Mouse (Mus musculus): ENCODE results near the gene Atg9b. TPM values are rescaled to one million over a fixed set of nuclear protein-coding genes. Genes with fewer than 3 reads are reported as not detected.
A peak's percentile ranks its signal among the peaks of the same experiment; 100 is the strongest.

Atg9b gene
- total RNA-seq, 2 experiments from 2014 or later, result 2.8 to 3.4 TPM

- DNase-seq (ENCODE audit: low spot score in 2 of 2), result peak; percentile 91
Observed at GRCm38 (mm10) chr5:24383026-24383859, 8.7 kb downstream of the Atg9b start.

DNA sequence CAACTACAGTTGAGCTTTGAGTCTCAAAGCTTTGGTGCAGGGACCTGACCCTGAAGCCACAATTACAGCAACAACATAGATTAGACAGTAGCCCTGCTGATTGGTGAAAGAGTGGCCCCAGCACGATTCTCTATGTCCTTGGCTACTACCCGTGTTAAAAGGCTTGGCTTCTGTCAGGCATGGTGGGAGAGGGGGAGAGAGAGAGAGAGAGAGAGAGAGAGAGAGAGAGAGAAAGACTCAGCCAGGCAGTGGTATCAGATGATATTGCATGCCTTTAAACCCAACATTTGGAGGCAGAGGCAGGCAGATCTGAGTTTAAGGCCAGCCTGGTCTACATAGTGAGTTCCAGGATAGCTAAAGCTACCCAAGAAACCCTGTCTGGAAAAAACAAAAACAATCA is 10.0 kb downstream of the Atg9b start:
- DNase-seq (ENCODE audit: low spot score in 2 of 2), result no peak

DNA sequence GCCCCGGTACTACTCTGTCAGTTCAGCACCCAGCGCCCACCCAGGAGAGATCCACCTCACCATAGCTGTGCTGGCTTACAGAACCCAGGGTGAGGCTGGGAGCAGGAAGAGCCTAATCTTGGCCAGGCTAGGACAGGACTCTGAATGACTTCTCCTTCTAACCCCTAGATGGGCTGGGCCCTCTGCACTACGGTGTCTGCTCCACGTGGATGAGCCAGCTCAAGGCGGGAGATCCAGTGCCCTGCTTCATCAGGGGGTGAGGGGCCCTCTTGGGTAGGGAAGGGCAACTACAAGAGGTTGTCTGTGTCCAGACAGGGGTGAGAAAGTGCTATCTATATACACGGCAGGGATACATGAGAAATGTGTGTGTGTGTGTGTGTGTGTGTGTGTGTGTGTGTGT is 10.5 kb downstream of the Atg9b start:
- no peak for DNase-seq (ENCODE audit: low spot score in 2 of 2)

- DNase-seq (ENCODE audit: low spot score in 2 of 2), result no peak
Observed at GRCm38 (mm10) chr5:24380499-24380898, 11.4 kb downstream of the Atg9b start.

GRCm38 (mm10) chr5:24379501-24379900 is 12.4 kb downstream of the Atg9b start:
- no peak for DNase-seq (ENCODE audit: low spot score in 2 of 2)

GRCm38 (mm10) chr5:24378700-24379099 is 13.2 kb downstream of the Atg9b start:
- DNase-seq (ENCODE audit: low spot score in 2 of 2), result no peak

GRCm38 (mm10) chr5:24374666-24375328 is 17.1 kb downstream of the Atg9b start:
- DNase-seq (ENCODE audit: low spot score in 2 of 2), result no peak

GRCm38 (mm10) chr5:24374216-24374615 is 17.7 kb downstream of the Atg9b start:
- DNase-seq (ENCODE audit: low spot score in 2 of 2), result peak in 1 of 2 experiments; percentile 64

DNA sequence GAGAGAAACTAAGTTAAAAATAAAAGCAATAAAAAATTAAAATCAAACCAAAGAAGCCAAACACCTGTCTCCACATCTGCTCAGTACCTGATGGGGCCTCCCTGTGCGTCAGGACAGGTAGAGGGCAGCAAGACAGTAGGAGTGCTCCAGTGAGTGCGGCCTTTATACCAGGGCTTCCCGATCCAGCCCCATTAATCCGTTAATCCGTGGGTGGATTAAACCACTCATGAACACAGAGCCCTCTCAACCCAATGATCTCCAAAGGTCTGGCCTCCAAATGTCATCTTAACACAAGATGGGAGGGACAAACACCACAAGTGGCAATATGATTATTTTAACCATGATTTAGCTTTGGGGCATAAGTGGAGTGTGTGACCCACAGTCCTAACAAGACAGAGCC is 18.1 kb downstream of the Atg9b start:
- no peak for DNase-seq (ENCODE audit: low spot score in 2 of 2)

- no peak for DNase-seq (ENCODE audit: low spot score in 2 of 2)
Observed at GRCm38 (mm10) chr5:24369767-24370166, 22.2 kb downstream of the Atg9b start.

DNA sequence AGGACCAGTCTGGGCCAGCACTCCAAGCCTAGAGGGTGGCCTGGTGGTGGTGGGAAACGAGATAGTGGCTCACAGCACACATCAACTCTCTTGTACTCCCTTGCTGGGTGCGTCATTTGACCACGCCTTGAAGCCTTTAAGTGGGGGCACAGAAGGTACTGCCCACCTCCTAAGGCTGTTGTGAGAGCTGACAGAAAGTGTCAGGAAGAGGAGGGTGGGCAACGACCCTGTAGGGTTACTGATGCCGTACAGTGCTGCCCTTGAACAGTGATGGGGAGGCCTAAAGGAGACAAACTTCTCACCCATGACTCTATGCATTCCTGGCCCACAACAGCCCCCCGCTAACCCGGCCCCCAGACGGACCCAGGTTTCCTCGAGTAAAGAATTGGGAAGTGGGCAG is 25.5 kb downstream of the Atg9b start:
- DNase-seq (ENCODE audit: low spot score in 2 of 2), result no peak

- DNase-seq (ENCODE audit: low spot score in 2 of 2), result no peak
Observed at GRCm38 (mm10) chr5:24365528-24365927, 26.4 kb downstream of the Atg9b start.

DNA sequence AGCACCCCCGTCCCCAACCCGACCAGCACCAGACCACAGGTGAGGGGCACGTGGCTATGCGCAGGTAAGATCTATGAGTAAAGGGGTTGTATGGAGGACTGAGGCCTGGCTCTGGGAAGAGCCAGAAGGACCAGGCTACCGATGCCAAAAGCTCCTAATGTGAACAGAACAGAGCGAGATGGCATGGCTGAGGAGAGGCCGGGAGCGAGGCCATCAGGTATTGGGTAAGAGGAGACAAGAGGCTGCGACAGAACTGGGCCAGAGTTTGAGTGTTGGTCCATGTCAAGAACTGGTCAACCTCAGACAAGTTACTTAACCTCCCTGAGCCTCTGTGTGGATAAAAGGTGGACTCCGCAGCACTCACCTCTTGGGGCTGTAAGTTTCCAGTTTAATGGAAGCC is 27.0 kb downstream of the Atg9b start:
- no peak for DNase-seq (ENCODE audit: low spot score in 2 of 2)

DNA sequence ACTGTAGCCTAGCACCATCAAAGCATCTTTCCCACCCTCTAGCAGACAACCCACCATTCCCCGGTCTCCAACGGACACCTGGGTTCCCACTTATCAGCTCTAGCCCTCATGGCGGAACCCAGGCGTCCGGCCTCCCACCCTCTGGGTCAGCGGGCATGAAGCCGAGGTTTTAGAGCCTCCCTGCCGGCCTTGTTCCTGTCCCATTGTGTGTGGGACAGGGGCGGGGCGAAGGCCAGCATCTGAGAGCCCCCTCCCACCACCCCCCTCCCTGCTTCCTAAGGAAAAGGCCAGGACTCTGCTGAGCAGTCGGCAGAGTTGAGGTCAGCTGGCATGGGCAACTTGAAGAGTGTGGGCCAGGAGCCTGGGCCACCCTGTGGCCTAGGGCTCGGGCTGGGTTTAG is 27.4 kb downstream of the Atg9b start, which contains the start of gene Nos3:
Nos3 (plus strand) TSS at position 303 of the 400 bp plus-strand sequence.
- DNase-seq (ENCODE audit: low spot score in 2 of 2), result no peak

- no peak for DNase-seq (ENCODE audit: low spot score in 2 of 2)
Observed at GRCm38 (mm10) chr5:24364061-24364460, 27.9 kb downstream of the Atg9b start.

GRCm38 (mm10) chr5:24363467-24363866 is 28.5 kb downstream of the Atg9b start:
- no peak for DNase-seq (ENCODE audit: low spot score in 2 of 2)

DNA sequence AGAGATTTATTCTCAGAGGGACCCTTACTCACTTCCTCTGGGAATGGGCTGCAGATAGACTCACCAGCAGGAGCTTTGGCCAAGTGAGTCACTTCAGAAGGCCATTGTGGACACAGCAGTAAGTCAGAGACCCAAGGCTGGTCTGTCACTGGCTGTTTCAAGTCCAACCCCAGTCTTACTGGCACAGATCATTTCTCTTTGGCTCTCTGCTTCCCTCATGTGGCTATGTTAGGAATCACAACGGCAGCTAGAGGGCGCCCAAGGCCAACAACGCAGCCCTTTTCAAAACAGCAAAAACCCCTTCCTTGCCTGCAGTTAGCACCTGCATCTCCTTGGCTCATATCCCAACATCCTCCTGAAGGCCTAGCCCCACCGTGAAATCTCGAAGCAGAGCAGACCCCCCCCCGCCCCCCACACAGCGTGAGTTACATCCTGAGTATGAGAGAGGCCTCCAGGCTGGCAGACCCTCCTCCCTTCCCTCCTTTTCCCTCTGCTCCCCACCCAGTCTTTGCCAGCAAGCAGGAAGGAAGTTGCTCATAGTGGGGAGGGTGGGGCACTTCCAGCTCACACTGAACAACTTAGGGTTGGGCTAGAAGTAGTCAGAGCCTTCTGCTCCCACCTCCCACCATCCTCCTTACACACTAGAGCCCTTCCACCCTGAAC is 31.0 kb downstream of the Atg9b start:
- DNase-seq (ENCODE audit: low spot score in 2 of 2), result peak; percentile 83 to 88

DNA sequence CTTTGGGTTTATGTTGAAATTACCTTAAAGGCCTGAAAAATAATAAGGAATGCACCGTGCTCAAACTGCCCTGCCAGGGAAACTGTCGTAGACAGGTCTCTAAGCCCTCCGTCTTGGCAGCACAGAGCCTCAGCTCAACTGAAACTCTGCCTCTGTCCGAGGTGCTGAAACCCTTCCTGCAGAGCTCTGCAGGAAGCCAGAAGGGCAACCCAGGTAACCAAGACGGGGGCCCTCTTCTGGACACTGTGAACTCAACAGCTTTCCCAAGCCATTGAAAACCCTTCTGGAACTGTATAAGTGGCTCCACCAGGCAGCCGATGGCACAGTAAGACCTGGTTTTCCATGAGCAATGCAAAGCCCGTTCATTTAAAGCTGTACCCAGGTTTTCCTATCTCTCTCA is 34.5 kb downstream of the Atg9b start:
- no peak for DNase-seq (ENCODE audit: low spot score in 2 of 2)

DNA sequence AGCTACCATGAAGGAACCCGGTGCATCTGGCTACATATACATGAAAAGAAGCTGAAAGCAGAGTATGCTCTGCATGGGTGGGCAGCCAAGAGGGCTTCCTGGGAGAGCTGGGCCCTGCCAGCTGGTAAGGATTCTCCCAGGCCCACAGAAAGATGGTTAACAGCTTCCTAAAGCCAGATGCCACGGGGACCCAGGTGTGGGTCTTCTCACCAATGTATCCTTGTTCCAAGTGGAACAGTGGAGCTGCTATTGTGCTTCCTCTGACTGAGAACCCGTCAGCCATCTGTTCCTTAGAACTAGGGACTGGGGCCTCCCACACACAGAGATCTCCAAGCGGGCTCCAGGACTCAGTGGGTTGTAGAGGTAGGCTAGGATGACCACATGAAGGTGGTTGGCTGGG is 35.2 kb downstream of the Atg9b start:
- DNase-seq (ENCODE audit: low spot score in 2 of 2), result no peak

DNA sequence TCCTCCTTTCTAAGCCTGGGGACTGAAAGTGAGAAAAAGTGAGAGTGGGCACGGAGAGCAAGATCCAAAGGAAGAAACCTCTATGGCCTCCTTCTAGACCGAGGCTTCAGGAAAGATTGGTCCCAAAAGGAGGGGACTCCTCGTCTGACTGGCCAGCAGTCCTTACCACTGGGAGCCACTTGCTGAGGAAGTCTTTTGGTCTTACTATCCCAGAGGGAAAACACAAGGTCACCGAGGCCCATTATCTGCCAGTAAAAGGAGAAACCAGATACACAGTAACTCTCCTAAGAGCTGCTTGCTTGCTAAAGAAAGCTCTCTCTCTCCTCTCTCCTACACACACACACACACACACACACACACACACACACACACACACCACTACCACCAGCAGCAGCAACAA is 38.6 kb downstream of the Atg9b start:
- DNase-seq (ENCODE audit: low spot score in 2 of 2), result no peak

GRCm38 (mm10) chr5:24352251-24352859 is 39.6 kb downstream of the Atg9b start:
- DNase-seq (ENCODE audit: low spot score in 2 of 2), result no peak

All from layer of hippocampus, postnatal 14 days (tissue).